Mouse (Mus musculus): ENCODE results near the gene Hc.

The Hc gene

GRCm38 (mm10) chr2:35061338-35061737 lies at the start of gene Hc:
Gene Hc, minus strand, starts transcription at chr2:35061438.
- no peak for DNase-seq (ENCODE audit: low spot score)

GRCm38 (mm10) chr2:35110521-35110920 lies 49.3 kb upstream of the Hc start:
- no peak for DNase-seq (ENCODE audit: low spot score)

DNA sequence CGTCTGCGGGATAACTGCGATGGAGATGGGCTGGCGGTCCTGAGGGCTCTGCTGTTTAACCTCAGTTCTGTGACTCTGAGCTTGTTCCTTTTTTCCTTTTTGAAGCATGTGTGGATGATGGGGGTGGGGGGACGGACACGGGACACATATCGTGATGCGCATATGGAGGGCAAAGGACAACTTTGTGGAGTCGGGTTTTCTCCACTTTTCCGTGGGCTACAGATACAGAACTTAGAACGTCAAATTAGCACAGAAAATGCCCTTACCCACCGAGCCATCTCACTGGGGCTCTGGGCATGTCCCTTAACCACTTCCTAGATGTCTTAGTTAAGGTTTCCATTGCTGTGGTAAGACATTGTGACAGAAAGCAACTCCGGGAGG lies 48.7 kb upstream of the Hc start:
- DNase-seq (ENCODE audit: low spot score), result no peak

- peak; percentile 83 for DNase-seq (ENCODE audit: low spot score)
Measured at GRCm38 (mm10) chr2:35109141-35109923, 48.1 kb upstream of the Hc start, which contains the start of gene Cntrl. Gene Cntrl, plus strand, starts transcription at chr2:35109492.

GRCm38 (mm10) chr2:35108712-35109111 lies 47.5 kb upstream of the Hc start:
- DNase-seq (ENCODE audit: low spot score), result no peak

DNA sequence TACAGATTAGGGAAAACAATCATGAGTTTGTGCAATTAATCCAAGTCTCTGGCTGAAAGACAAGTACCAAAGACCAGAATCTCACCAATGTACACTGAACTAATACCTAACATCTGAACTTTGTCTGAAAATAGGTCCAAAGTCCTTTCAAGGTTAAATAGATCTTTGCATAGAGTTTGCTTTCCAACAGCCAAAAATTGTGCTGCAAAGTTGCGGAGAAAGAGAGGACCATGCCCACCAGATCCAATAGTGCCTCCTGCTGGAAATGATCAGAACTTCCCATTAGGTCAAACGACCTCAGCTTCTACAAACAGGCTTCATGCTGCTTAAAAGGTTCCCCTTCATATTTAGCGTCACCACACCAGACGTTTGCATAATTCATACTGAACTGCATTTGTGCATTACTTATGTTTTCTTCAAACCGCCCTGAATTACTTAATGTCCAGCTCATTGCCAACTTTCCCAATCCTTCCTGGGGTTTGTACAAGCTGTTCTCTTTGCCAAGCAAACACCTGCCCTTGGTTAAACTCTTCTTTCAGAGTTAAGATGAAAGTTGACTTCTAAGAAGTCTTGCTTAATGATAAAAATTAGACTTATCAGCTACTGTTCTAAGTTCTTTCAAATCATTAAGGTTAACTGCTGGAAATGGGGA lies 46.9 kb upstream of the Hc start:
- no peak for DNase-seq (ENCODE audit: low spot score)

- no peak for DNase-seq (ENCODE audit: low spot score)
Measured at GRCm38 (mm10) chr2:35104843-35105242, 43.6 kb upstream of the Hc start.

GRCm38 (mm10) chr2:35103558-35103957 lies 42.3 kb upstream of the Hc start:
- no peak for DNase-seq (ENCODE audit: low spot score)

GRCm38 (mm10) chr2:35102777-35103176 lies 41.5 kb upstream of the Hc start:
- no peak for DNase-seq (ENCODE audit: low spot score)

- no peak for DNase-seq (ENCODE audit: low spot score)
Measured at GRCm38 (mm10) chr2:35101443-35101842, 40.2 kb upstream of the Hc start, which contains the start of gene AI182371. Gene AI182371, minus strand, starts transcription at chr2:35101543.

GRCm38 (mm10) chr2:35100529-35100928 lies 39.3 kb upstream of the Hc start:
- no peak for DNase-seq (ENCODE audit: low spot score)

DNA sequence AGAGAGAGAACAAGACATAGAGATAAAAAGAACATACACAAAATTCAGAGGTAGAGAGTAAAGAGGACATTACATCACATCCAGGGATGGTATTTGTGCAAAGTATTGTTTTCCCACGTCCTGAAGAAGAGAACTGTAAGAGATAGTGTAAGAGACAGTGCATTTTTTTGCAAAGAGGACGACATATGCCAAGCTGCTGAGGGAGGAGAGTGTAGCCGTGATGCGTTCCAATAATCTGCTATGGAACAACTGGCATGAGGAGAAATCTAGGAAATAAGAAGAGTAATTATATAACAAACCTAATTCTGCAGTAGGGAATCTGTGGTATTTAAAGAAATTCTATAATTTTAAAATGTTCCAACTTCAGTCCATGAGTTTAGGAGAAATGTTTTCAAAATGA lies 26.2 kb upstream of the Hc start:
- DNase-seq (ENCODE audit: low spot score), result no peak

GRCm38 (mm10) chr2:35079166-35079565 lies 17.9 kb upstream of the Hc start:
- no peak for DNase-seq (ENCODE audit: low spot score)

- DNase-seq (ENCODE audit: low spot score), result no peak
Measured at GRCm38 (mm10) chr2:35074328-35074727, 13.1 kb upstream of the Hc start.

GRCm38 (mm10) chr2:35072547-35072946 lies 11.3 kb upstream of the Hc start:
- DNase-seq (ENCODE audit: low spot score), result no peak

DNA sequence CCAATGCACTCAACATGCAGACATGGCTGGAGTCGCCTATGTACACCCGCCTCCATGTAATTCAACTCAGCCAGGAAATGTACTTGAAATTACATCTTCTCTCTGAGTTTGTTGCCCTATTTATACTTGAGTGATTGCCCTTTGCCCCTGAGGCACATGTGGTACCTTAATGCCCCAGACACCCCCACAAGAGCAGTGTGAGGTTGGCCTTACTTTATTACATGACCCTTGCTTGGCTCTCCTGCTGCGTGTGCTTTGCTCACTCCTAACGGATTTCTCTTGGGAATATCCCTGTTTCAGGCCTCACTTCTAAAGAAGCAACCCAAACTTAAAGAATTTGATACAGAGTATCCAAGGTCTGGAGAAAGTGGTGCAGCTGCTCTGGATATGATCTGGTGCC lies 9.0 kb upstream of the Hc start:
- DNase-seq (ENCODE audit: low spot score), result no peak

DNA sequence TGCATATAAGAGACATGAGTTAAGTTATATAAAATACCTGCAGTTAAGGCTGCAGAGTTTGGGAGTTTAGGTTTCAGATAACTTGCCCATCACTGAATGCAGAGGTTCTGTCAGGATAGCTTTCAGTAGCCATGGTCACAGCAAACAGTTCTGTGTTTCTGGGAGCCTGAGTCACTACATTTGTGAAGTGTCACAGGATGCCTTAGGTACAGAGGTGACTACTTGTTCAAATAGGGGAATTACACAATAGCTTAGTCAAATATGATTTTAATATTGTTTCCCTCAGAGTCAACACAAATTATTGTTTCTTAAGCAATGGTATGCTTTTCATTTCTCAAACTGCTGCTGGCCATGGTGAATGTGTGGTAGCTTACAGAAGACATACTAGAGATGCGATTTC lies 7.9 kb upstream of the Hc start:
- no peak for DNase-seq (ENCODE audit: low spot score)

- no peak for DNase-seq (ENCODE audit: low spot score)
Measured at GRCm38 (mm10) chr2:35067117-35067516, 5.9 kb upstream of the Hc start.

- no peak for DNase-seq (ENCODE audit: low spot score)
Measured at GRCm38 (mm10) chr2:35066525-35067082, 5.4 kb upstream of the Hc start.

DNA sequence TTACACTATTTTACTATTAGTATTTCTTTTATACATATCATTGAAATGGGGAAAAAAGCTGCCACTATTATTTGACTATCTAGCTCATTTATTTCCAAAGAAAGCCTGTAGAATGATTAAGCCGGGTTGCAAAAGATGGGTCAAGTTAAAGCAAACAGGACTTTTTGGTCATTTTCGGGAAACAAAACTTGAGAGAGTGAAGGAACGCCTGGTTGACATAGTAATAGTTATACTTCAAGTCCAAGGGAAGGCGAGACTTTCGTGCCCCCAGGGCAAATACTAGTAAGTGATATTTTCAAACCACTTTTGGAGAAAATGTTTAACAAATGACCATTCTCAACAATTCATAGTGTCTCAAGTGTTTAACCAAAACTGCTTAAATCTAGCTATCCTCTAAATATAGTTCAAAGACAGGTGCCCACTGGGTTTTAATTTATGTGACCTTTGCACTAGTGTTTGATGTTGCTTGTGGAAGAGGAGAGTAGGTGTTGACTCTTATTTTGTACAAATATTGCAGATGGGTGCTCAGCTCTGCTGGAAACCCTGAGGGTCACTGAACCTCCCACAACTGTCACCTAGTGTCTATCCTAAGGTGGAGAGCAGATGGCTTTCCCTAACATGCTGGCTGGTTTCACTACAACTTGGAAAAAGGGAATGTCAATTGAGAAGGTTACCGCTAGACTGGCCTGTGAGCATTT lies 2.2 kb upstream of the Hc start:
- DNase-seq (ENCODE audit: low spot score), result no peak

DNA sequence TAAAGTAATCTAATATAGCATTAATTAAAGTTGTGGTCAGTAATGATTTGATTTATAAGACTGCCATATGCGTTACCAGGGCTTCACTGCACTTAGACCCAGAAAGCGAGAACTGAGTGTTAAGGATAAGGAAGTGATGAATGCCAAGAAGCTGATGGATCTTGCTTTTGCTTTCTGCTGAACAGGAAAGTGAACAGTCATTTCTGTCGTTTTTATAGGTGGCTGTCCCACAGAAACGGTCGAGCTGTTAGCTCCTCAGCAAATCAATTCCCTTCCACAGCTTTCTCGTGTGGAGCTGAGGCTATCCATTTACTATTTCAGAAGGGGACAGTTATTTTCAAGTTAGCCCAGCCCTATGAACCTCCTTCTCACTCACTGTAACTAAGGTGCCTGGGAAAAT lies 341 bp downstream of the Hc start:
- no peak for DNase-seq (ENCODE audit: low spot score)

DNA sequence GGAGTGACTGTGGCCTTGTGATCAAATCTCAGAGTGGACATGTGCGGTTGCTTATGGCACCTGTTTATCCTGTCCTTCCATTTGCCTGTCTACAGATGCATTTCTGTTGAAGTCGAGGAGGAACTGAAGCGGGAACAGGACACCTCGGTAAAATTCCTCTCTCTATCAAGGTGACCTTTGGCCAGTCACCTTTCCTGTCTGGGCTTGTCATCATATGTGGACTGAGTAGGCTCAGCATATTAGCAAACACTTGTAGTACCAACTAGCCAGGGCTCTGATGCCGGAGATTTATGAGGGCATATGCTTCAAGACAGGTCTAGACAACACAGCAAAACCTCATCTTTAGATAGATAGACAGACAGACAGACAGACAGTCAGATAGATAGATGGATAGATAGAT lies 982 bp downstream of the Hc start:
- DNase-seq (ENCODE audit: low spot score), result no peak

DNA sequence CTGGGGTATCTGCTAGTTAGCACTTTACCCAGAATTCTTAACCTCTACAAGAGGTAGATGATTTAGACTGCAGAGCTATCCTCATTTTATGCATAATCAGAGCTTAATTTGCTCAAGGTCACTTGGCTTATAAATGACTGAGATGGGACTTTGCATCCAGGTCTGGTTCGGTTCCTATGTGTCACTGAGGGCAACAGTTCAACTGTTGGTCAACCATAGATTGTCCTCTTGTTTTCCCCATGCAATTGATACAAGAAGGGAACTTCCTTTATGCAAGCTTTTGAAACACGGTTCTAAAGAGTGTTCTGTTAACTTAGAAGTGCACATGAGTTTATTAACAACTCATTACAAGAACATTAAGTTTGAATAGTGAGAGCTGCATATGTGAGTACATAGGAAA lies 2.9 kb downstream of the Hc start:
- no peak for DNase-seq (ENCODE audit: low spot score)
